Mouse (Mus musculus) olfactory bulb, adult 2 months (tissue): ENCODE data around the gene Hsfy2.

Experiments
- CTCF ChIP-seq: fragments of 200-500 bp; IDR thresholded peaks from 2 replicates; pipeline ENCODE4 v1.5.1; 2012; ENCODE audit warnings: low read depth, mild to moderate bottlenecking, low read length, moderate library complexity; ENCODE audit not compliant: insufficient read depth
- POLR2A ChIP-seq: fragments of 200-500 bp; IDR thresholded peaks from 2 replicates; pipeline ENCODE4 v1.6.1; 2012; ENCODE audit warnings: mild to moderate bottlenecking, low read depth, low read length, moderate library complexity; ENCODE audit not compliant: insufficient read depth

- TF ChIP-seq CTCF = no peak
- TF ChIP-seq POLR2A = no peak
Observed at GRCm38 (mm10) chr1:56624304-56624703, 12.9 kb downstream of the Hsfy2 start.
